Mouse (Mus musculus): ENCODE data around the gene Slc9a9. TPM values are rescaled to one million over a fixed set of nuclear protein-coding genes. Genes with fewer than 3 reads are reported as not detected.

Slc9a9 gene
- total and polyA plus RNA-seq, 2 experiments from 2014 or later, result 6.0 to 6.7 TPM

DNA sequence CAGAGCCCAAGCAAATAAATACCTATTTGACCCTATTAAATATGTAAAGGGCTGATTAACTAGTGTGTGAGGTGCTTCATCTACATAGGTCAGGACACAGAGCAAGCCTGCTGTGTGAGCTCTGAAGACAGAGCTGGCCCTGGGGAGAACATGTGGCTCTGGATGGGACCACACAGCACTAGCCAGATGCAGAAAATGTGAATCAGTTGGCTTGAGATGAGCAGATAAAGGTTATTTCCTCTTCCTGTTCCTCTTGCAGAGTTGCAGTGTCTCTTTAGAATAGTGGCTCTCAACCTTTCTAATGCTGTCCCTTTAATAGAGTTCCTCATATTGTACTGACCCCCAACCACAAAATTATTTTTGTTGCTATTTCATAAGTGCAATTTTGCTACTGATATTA is 234.5 kb downstream of the Slc9a9 start:
- Histone ChIP-seq H3K27me3 (ENCODE audit: insufficient read depth, low read length) (no peaks in the 10 kb centered on the region), H3K9me3 (ENCODE audit: low read length) (no peaks in the 10 kb centered on the region), H3K27ac (ENCODE audit: low read depth, low read length) (no peak overlapping the region), H3K9ac (replicated peaks; ENCODE audit: low read length, poor library complexity, severe bottlenecking) (no peak overlapping the region), H3K4me1 (ENCODE audit: insufficient read depth, low read length) (no peaks in the 10 kb centered on the region), H3K36me3 (ENCODE audit: insufficient read depth, low read length) (no peaks in the 10 kb centered on the region), H3K4me3 (ENCODE audit: low read depth, low read length) (no peak overlapping the region), H3K4me2 (ENCODE audit: low read depth, low read length, poor library complexity, severe bottlenecking) (no peak overlapping the region)
- ATAC-seq (ENCODE audit: low FRiP score) (no peak), DNase-seq (ENCODE audit: low spot score) (no peak)
- no peak for TF ChIP-seq CTCF (IDR thresholded peaks at IDR 0.05)

- ATAC-seq (ENCODE audit: low FRiP score) (no peak), DNase-seq (ENCODE audit: low spot score) (no peak)
- no peak overlapping the region for H3K27ac ChIP-seq (ENCODE audit: low read depth, low read length)
Observed at GRCm38 (mm10) chr9:94907020-94907610, 237.4 kb downstream of the Slc9a9 start.

GRCm38 (mm10) chr9:94912071-94912470 is 242.4 kb downstream of the Slc9a9 start:
- no peak overlapping the region for H3K4me2 ChIP-seq (ENCODE audit: low read depth, low read length, poor library complexity, severe bottlenecking)
- no peak for TF ChIP-seq CTCF (IDR thresholded peaks at IDR 0.05)
- no peaks in the 10 kb centered on the region for H3K27me3 ChIP-seq (ENCODE audit: insufficient read depth, low read length)
- H3K9ac ChIP-seq (replicated peaks; ENCODE audit: low read length, poor library complexity, severe bottlenecking), result no peak overlapping the region
- no peak overlapping the region for H3K4me3 ChIP-seq (ENCODE audit: low read depth, low read length)
- no peak for ATAC-seq (ENCODE audit: low FRiP score)
- no peaks in the 10 kb centered on the region; the same call in 1 of the 2 replicates for H3K4me1 ChIP-seq (ENCODE audit: insufficient read depth, low read length)
- no peaks in the 10 kb centered on the region for H3K9me3 ChIP-seq (ENCODE audit: low read length)
- no peak for DNase-seq (ENCODE audit: low spot score)
- 92% methylated on average over 9 of the region's 9 CpGs for WGBS
- H3K36me3 ChIP-seq (ENCODE audit: insufficient read depth, low read length), result no peaks in the 10 kb centered on the region
- no peak overlapping the region for H3K27ac ChIP-seq (ENCODE audit: low read depth, low read length)

More at GRCm38 (mm10) chr9:94907020-94907610, 237.4 kb downstream of the Slc9a9 start:
- 85% methylated on average over 4 of the region's 4 CpGs for WGBS
- Histone ChIP-seq H3K4me1 (ENCODE audit: insufficient read depth, low read length) (no peaks in the 10 kb centered on the region; the same call in 1 of the 2 replicates), H3K4me2 (ENCODE audit: low read depth, low read length, poor library complexity, severe bottlenecking) (no peak overlapping the region), H3K9ac (replicated peaks; ENCODE audit: low read length, poor library complexity, severe bottlenecking) (no peak overlapping the region), H3K36me3 (ENCODE audit: insufficient read depth, low read length) (no peaks in the 10 kb centered on the region), H3K4me3 (ENCODE audit: low read depth, low read length) (no peak overlapping the region), H3K9me3 (ENCODE audit: low read length) (no peaks in the 10 kb centered on the region), H3K27me3 (ENCODE audit: insufficient read depth, low read length) (no peaks in the 10 kb centered on the region)
- TF ChIP-seq CTCF (IDR thresholded peaks at IDR 0.05), result no peak

GRCm38 (mm10) chr9:94922062-94922461 is 252.4 kb downstream of the Slc9a9 start:
- Histone ChIP-seq H3K9ac (replicated peaks; ENCODE audit: low read length, poor library complexity, severe bottlenecking) (no peak overlapping the region), H3K4me3 (ENCODE audit: low read depth, low read length) (no peak overlapping the region), H3K27me3 (ENCODE audit: insufficient read depth, low read length) (no peaks in the 10 kb centered on the region), H3K4me1 (ENCODE audit: insufficient read depth, low read length) (no peaks in the 10 kb centered on the region), H3K27ac (ENCODE audit: low read depth, low read length) (no peak overlapping the region), H3K36me3 (ENCODE audit: insufficient read depth, low read length) (no peaks in the 10 kb centered on the region), H3K9me3 (ENCODE audit: low read length) (no peaks in the 10 kb centered on the region), H3K4me2 (ENCODE audit: low read depth, low read length, poor library complexity, severe bottlenecking) (no peak overlapping the region)
- DNase-seq (ENCODE audit: low spot score) (no peak), ATAC-seq (ENCODE audit: low FRiP score) (no peak)
- 62% methylated on average over 5 of the region's 5 CpGs for WGBS
- no peak for TF ChIP-seq CTCF (IDR thresholded peaks at IDR 0.05)

DNA sequence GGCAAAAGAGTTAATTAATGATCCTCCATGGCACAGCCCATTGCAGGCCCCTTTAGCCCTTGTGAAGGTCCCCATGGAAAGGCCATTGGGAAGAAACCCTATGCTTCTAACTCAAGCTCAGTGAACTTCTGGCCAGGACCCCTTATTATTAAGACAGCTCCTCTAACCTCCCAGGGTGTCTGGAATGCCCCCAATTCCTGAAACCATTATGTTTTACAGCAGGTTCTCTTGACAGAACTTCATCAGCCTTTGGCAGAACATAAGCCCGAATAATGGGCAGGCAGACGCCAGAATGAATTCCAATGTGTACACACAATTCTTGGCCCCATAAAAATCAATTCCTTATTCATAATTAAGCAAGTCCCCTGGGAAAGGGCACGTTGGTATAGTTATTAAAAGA is 256.1 kb downstream of the Slc9a9 start:
- Histone ChIP-seq H3K4me1 (ENCODE audit: insufficient read depth, low read length) (no peaks in the 10 kb centered on the region), H3K27me3 (ENCODE audit: insufficient read depth, low read length) (no peaks in the 10 kb centered on the region), H3K36me3 (ENCODE audit: insufficient read depth, low read length) (no peaks in the 10 kb centered on the region), H3K4me3 (ENCODE audit: low read depth, low read length) (no peak overlapping the region), H3K9me3 (ENCODE audit: low read length) (no peaks in the 10 kb centered on the region), H3K9ac (replicated peaks; ENCODE audit: low read length, poor library complexity, severe bottlenecking) (no peak overlapping the region), H3K4me2 (ENCODE audit: low read depth, low read length, poor library complexity, severe bottlenecking) (no peak overlapping the region), H3K27ac (ENCODE audit: low read depth, low read length) (no peak overlapping the region)
- no peak for TF ChIP-seq CTCF (IDR thresholded peaks at IDR 0.05)
- ATAC-seq (ENCODE audit: low FRiP score) (no peak), DNase-seq (ENCODE audit: low spot score) (peak; percentile 29)
- WGBS, result 54% methylated on average over 3 of the region's 3 CpGs

GRCm38 (mm10) chr9:94927101-94927500 is 257.4 kb downstream of the Slc9a9 start:
- no peaks in the 10 kb centered on the region for H3K9me3 ChIP-seq (ENCODE audit: low read length)
- no peak overlapping the region for H3K9ac ChIP-seq (replicated peaks; ENCODE audit: low read length, poor library complexity, severe bottlenecking)
- ATAC-seq (ENCODE audit: low FRiP score), result no peak
- H3K36me3 ChIP-seq (ENCODE audit: insufficient read depth, low read length), result no peaks in the 10 kb centered on the region
- no peaks in the 10 kb centered on the region for H3K4me1 ChIP-seq (ENCODE audit: insufficient read depth, low read length)
- no peak overlapping the region for H3K4me3 ChIP-seq (ENCODE audit: low read depth, low read length)
- no peaks in the 10 kb centered on the region for H3K27me3 ChIP-seq (ENCODE audit: insufficient read depth, low read length)
- no peak overlapping the region for H3K4me2 ChIP-seq (ENCODE audit: low read depth, low read length, poor library complexity, severe bottlenecking)
- no peak for DNase-seq (ENCODE audit: low spot score)
- peak; percentile 42 for TF ChIP-seq CTCF (IDR thresholded peaks at IDR 0.05)
- H3K27ac ChIP-seq (ENCODE audit: low read depth, low read length), result no peak overlapping the region
